Mouse (Mus musculus) forebrain, embryonic 16.5 days (tissue): ENCODE measurements at regions not wholly inside any gene's neighbourhood (a gene's known extent, or its start where the extent isn't known, plus 50 kb on each side); places are given as distances from the start of the nearest gene placed in this dataset.

ENCODE experiments used
- ATAC-seq: fragments of 200-750 bp; cut with Nextera tagmentation; 2 replicates; pipeline ENCODE4 v1.8.0; 2017; ENCODE audit warnings: mild to moderate bottlenecking, moderate library complexity
- H3K27ac ChIP-seq: fragments of 300-500 bp; sonication (generic); 2 replicates; pipeline ENCODE4 v1.5.1; 2014; ENCODE audit warnings: low read length, control low read depth
- H3K27me3 ChIP-seq: fragments of 300-500 bp; sonication (generic); replicated peaks from 2 replicates; pipeline ENCODE4 v1.6.1; 2014; ENCODE audit warnings: low read length; ENCODE audit not compliant: control insufficient read depth, insufficient read depth
- H3K36me3 ChIP-seq: fragments of 300-500 bp; sonication (generic); 2 replicates; pipeline ENCODE4 v1.6.1; 2014; ENCODE audit not compliant: control insufficient read depth, insufficient read depth
- H3K4me1 ChIP-seq: fragments of 300-500 bp; sonication (generic); replicated peaks from 2 replicates; pipeline ENCODE4 v1.6.1; 2014; ENCODE audit warnings: low read length; ENCODE audit not compliant: control insufficient read depth, insufficient read depth
- H3K4me2 ChIP-seq: fragments of 300-500 bp; sonication (generic); 2 replicates; pipeline ENCODE4 v1.6.1; 2014; ENCODE audit warnings: mild to moderate bottlenecking, low read length, control low read depth
- H3K4me3 ChIP-seq: fragments of 300-500 bp; sonication (generic); replicated peaks from 2 replicates; pipeline ENCODE4 v1.5.1; 2014; ENCODE audit warnings: mild to moderate bottlenecking, low read length, control low read depth
- H3K9ac ChIP-seq: fragments of 300-500 bp; sonication (generic); replicated peaks from 2 replicates; pipeline ENCODE4 v1.6.1; 2014; ENCODE audit warnings: low read depth, low read length, control low read depth
- H3K9me3 ChIP-seq: fragments of 300-500 bp; sonication (generic); 2 replicates; pipeline ENCODE4 v1.6.1; 2016; ENCODE audit warnings: low read length; ENCODE audit not compliant: control insufficient read depth
- WGBS: fragments of 180-500 bp; shearing (Covaris S2); extraction: QIAGEN DNeasy Blood & Tissue Kit; methylation state at CpG from one replicate; pipeline ENCODE4 v1.1.7; 2014; 5-methylcytosine and 5-hydroxymethylcytosine counted together

DNA sequence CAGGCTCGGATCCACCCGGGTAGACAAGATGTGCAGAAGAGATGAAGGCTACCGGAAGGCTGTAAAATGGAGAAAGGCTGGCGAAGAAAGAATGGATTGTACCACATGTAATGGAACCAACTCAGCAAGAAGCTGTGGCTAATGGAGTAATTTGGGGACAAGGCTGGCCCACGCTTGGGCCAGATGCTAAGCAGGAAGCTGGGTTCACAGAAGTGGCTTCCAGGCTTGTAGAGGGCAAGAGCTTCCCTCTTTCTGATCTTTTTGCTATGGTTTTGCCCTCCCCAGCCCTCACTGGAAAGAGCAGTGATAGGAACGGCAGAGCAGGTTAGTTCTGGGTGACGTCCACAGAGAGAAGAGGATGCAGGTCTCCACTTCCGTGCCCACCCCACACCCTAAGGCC lies 117.7 kb upstream of the Egr2 start:
- Histone ChIP-seq H3K27ac (no peak overlapping the region), H3K36me3 (no peaks in the 10 kb centered on the region), H3K4me2 (no peak overlapping the region), H3K9ac (no peak overlapping the region), H3K4me3 (no peak overlapping the region), H3K27me3 (no peaks in the 10 kb centered on the region), H3K4me1 (no peaks in the 10 kb centered on the region), H3K9me3 (no peaks in the 10 kb centered on the region)
- WGBS, result 96% methylated on average over 8 of the region's 8 CpGs
- ATAC-seq, result no peak

GRCm38 (mm10) chr10:67420761-67421160 lies 114.5 kb upstream of the Egr2 start:
- no peaks in the 10 kb centered on the region for H3K36me3 ChIP-seq
- no peaks in the 10 kb centered on the region for H3K4me1 ChIP-seq
- no peak overlapping the region for H3K4me2 ChIP-seq
- H3K4me3 ChIP-seq, result no peak overlapping the region
- WGBS, result 88% methylated on average over 5 of the region's 5 CpGs
- no peak overlapping the region for H3K9ac ChIP-seq
- no peak overlapping the region for H3K27ac ChIP-seq
- no peaks in the 10 kb centered on the region for H3K27me3 ChIP-seq
- H3K9me3 ChIP-seq, result no peaks in the 10 kb centered on the region
- ATAC-seq, result no peak

DNA sequence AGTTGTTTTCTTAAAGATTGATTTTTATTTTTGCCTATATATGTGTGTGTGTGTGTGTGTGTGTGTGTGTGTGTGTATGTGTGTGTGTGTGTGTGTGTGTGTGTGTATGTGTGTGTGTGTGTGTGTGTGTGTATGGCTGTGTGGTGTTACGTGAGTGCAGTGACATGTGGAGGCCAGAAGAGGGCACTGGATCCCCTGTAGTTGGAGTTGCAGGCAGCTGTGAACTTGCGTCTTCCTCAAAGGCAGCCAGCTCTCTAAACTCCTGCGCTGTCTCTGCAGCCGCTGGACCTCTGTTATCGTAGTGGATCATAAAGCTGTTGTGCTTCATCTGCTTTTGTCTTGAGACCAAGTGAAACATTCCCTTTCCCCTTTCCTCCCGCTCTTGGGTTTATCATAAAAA lies 109.9 kb upstream of the Egr2 start:
- no peaks in the 10 kb centered on the region for H3K36me3 ChIP-seq
- H3K4me2 ChIP-seq, result no peak overlapping the region
- H3K27me3 ChIP-seq, result no peaks in the 10 kb centered on the region
- no peak overlapping the region for H3K27ac ChIP-seq
- H3K9me3 ChIP-seq, result no peaks in the 10 kb centered on the region
- no peaks in the 10 kb centered on the region for H3K4me1 ChIP-seq
- 97% methylated on average over 6 of the region's 6 CpGs for WGBS
- H3K9ac ChIP-seq, result no peak overlapping the region
- H3K4me3 ChIP-seq, result no peak overlapping the region
- ATAC-seq, result no peak

GRCm38 (mm10) chr10:67427220-67427619 lies 108.1 kb upstream of the Egr2 start:
- ATAC-seq, result no peak
- H3K9me3 ChIP-seq, result no peaks in the 10 kb centered on the region
- H3K4me2 ChIP-seq, result no peak overlapping the region
- H3K9ac ChIP-seq, result no peak overlapping the region
- H3K4me1 ChIP-seq, result no peaks in the 10 kb centered on the region
- H3K27ac ChIP-seq, result no peak overlapping the region
- 18% methylated on average over 10 of the region's 10 CpGs for WGBS
- no peaks in the 10 kb centered on the region for H3K27me3 ChIP-seq
- no peak overlapping the region for H3K4me3 ChIP-seq
- no peaks in the 10 kb centered on the region for H3K36me3 ChIP-seq

- H3K9ac ChIP-seq, result no peak overlapping the region
- no peak overlapping the region for H3K4me2 ChIP-seq
- H3K9me3 ChIP-seq, result no peaks in the 10 kb centered on the region
- H3K27me3 ChIP-seq, result no peaks in the 10 kb centered on the region
- no peak overlapping the region for H3K27ac ChIP-seq
- H3K4me3 ChIP-seq, result no peak overlapping the region
- 91% methylated on average over 2 of the region's 2 CpGs for WGBS
- no peaks in the 10 kb centered on the region for H3K4me1 ChIP-seq
- H3K36me3 ChIP-seq, result no peaks in the 10 kb centered on the region
- no peak for ATAC-seq
Measured at GRCm38 (mm10) chr10:67430805-67431204, 104.5 kb upstream of the Egr2 start.

DNA sequence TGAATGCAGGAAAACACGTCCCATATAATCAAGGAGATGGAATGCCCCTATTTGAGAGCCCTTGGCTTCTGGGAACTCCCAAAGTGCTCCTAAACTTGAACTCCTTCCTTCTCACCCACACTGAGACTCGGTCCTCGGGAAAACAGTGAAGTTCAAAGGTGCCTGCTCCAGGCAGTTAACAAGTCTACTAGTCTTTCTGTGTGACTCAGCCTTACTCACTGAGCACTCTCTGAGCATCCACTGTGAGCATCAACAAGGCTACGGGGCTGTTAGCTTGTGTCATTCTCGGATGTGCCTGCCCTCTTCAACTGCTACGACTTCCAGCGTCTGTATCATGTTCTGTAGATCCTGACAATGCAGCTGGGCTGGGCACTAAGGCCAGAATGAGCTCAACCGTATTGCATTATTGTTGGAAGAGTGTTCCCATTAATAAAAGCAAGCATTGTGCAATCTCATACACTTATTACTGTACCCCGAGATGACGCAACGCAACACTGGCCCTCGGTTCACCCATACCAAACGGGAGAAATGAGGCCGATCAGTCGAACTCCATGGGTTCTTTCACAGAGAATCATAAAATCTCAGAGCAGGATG lies 96.1 kb upstream of the Egr2 start:
- no peak overlapping the region for H3K4me2 ChIP-seq
- no peaks in the 10 kb centered on the region for H3K9me3 ChIP-seq
- 90% methylated on average over 15 of the region's 15 CpGs for whole genome bisulfite sequencing
- no peaks in the 10 kb centered on the region for H3K4me1 ChIP-seq
- no peak for ATAC-seq
- no peak overlapping the region for H3K27ac ChIP-seq
- H3K27me3 ChIP-seq, result no peaks in the 10 kb centered on the region
- no peak overlapping the region for H3K9ac ChIP-seq
- no peak overlapping the region for H3K4me3 ChIP-seq
- no peaks in the 10 kb centered on the region for H3K36me3 ChIP-seq

DNA sequence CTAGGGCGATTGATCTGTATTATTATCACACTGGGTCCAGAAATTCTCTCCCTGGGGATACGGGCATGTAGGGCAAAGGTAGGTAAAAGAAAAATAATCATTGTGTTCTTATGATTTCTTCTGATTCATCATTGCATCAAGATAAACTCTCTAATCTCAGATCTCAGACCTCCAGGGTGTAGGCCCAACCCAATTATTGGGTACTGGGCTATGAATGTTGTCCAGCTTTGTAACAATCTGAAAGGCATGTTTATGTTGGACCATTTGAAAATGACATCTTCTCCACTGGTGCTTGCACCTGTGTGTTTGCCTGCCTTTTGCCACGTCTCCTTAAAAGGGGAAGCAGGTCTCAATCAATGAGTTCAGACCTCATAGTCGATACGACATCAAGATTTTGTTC lies 95.4 kb upstream of the Egr2 start:
- Histone ChIP-seq H3K9ac (no peak overlapping the region), H3K4me3 (no peak overlapping the region), H3K9me3 (no peaks in the 10 kb centered on the region), H3K36me3 (no peaks in the 10 kb centered on the region), H3K4me2 (no peak overlapping the region), H3K27me3 (no peaks in the 10 kb centered on the region), H3K27ac (no peak overlapping the region), H3K4me1 (no peaks in the 10 kb centered on the region)
- 88% methylated on average over 5 of the region's 5 CpGs for whole genome bisulfite sequencing
- ATAC-seq, result no peak

- Histone ChIP-seq H3K36me3 (no peaks in the 10 kb centered on the region), H3K4me2 (no peak overlapping the region), H3K27me3 (no peaks in the 10 kb centered on the region), H3K4me3 (no peak overlapping the region), H3K9me3 (no peaks in the 10 kb centered on the region), H3K9ac (no peak overlapping the region), H3K27ac (no peak overlapping the region), H3K4me1 (no peaks in the 10 kb centered on the region)
- no peak for ATAC-seq
- 75% methylated on average over 7 of the region's 7 CpGs for WGBS
Measured at GRCm38 (mm10) chr10:67441243-67441642, 94.0 kb upstream of the Egr2 start.

DNA sequence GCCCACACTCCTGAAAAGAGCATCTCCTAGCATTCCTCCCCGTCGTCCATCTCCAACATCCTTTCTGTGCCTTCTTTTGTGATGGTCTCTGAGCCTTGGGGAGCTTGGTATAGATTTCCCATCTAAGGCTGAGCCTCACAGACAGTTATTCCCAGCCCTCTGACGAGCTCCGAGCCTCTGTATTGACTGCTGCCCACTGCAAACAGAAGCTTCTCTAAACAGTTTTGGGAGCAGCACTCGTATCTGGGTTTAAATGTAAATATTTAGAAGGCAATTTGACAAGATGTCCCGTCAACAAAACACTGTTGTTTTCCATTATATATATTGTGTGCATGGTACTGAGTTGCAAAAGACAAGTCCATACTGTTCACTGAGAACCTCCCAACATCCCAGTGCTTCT lies 86.4 kb upstream of the Egr2 start:
- Histone ChIP-seq H3K27me3 (no peaks in the 10 kb centered on the region), H3K36me3 (no peaks in the 10 kb centered on the region), H3K9ac (no peak overlapping the region), H3K9me3 (no peaks in the 10 kb centered on the region), H3K4me1 (no peaks in the 10 kb centered on the region), H3K27ac (no peak overlapping the region), H3K4me3 (no peak overlapping the region), H3K4me2 (no peak overlapping the region)
- ATAC-seq, result no peak
- 88% methylated on average over 6 of the region's 6 CpGs for WGBS

DNA sequence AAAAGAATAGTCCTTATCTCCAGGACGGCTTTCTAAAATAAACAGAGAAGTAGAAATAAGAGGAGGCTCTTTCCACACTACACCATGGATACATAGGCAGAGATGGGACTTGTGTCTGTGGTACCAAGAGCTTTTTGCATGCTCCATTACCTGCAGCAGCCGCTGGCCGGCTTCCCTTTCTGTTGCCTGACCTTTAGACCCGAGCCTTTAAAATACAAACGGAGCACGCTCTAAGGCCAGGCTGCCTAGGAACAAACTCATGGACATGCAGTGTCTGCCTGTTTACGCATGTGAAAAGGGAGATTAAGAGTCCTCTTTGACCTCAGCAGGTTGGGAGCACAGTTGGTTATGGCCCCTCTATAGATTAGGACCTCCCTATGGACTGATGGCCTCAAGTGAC lies 81.1 kb upstream of the Egr2 start:
- Histone ChIP-seq H3K9ac (no peak overlapping the region), H3K4me1 (no peaks in the 10 kb centered on the region; the same call in 1 of the 2 replicates), H3K4me2 (no peak overlapping the region), H3K27me3 (no peaks in the 10 kb centered on the region), H3K4me3 (no peak overlapping the region), H3K36me3 (no peaks in the 10 kb centered on the region), H3K9me3 (peaks cover 3% of the 10 kb centered on the region; the same call in 1 of the 2 replicates), H3K27ac (no peak overlapping the region)
- no peak for ATAC-seq
- WGBS, result 27% methylated on average over 7 of the region's 7 CpGs
